Mouse (Mus musculus) embryonic facial prominence, embryonic 14.5 days (tissue): Measurements from ENCODE around the gene Polr2h. TPM values are rescaled to one million over a fixed set of nuclear protein-coding genes. Genes with fewer than 3 reads are reported as not detected.
A peak's percentile ranks its signal among the peaks of the same experiment; 100 is the strongest.

Experiments used
- ATAC-seq: fragments of 200-750 bp; cut with Nextera tagmentation; 2 replicates; pipeline ENCODE4 v1.8.0; 2017; ENCODE audit warnings: low read depth, moderate number of reproducible peaks, moderate TSS enrichment
- DNase-seq: peaks from one replicate; pipeline ENCODE4 v3.0.0-alpha.2; 2015; ENCODE audit warnings: low spot score
- H3K27ac ChIP-seq: fragments of 300-500 bp; sonication (generic); replicated peaks from 2 replicates; pipeline ENCODE4 v1.5.1; 2014; ENCODE audit warnings: low read depth, mild to moderate bottlenecking, low read length, moderate library complexity
- H3K27me3 ChIP-seq: fragments of 300-500 bp; sonication (generic); replicated peaks from 2 replicates; pipeline ENCODE4 v1.6.1; 2014; ENCODE audit warnings: low read length; ENCODE audit not compliant: control insufficient read depth, insufficient read depth
- H3K36me3 ChIP-seq: fragments of 300-500 bp; sonication (generic); 2 replicates; pipeline ENCODE4 v1.6.1; 2014; ENCODE audit warnings: low read length, mixed read lengths; ENCODE audit not compliant: control insufficient read depth, insufficient read depth
- H3K4me1 ChIP-seq: fragments of 300-500 bp; sonication (generic); 2 replicates; pipeline ENCODE4 v1.6.1; 2014; ENCODE audit warnings: antibody characterized with exemption, low read length; ENCODE audit not compliant: control insufficient read depth, insufficient read depth
- H3K4me2 ChIP-seq: fragments of 300-500 bp; sonication (generic); 2 replicates; pipeline ENCODE4 v1.6.1; 2014; ENCODE audit warnings: low read depth, mild to moderate bottlenecking, low read length, moderate library complexity, mixed read lengths
- H3K4me3 ChIP-seq: fragments of 300-500 bp; sonication (generic); 2 replicates; pipeline ENCODE4 v1.5.1; 2014; ENCODE audit warnings: low read depth, mild to moderate bottlenecking, low read length
- H3K9ac ChIP-seq: fragments of 300-500 bp; sonication (generic); 2 replicates; pipeline ENCODE4 v1.6.1; 2014; ENCODE audit warnings: low read depth, mild to moderate bottlenecking, low read length, moderate library complexity, mixed read lengths
- H3K9me3 ChIP-seq: fragments of 300-500 bp; sonication (generic); 2 replicates; pipeline ENCODE4 v1.6.1; 2016; ENCODE audit warnings: low read length; ENCODE audit not compliant: control insufficient read depth
- WGBS: fragments of 180-500 bp; shearing (Covaris S2); extraction: QIAGEN DNeasy Blood & Tissue Kit; methylation state at CpG from one replicate; pipeline ENCODE4 v1.1.7; 2014; 5-methylcytosine and 5-hydroxymethylcytosine counted together
- polyA plus RNA-seq: library from polyadenylated mRNA; unstranded; fragments of >200 nt; fragmentation: Nextera tagmentation; extraction: Ambion mirVana; gene quantifications from 2 replicates; pipeline ENCODE4 v1.2.1, GENCODE M21; 2014

Polr2h gene
- polyA plus RNA-seq, 1 experiment from 2014 or later: 107 TPM

DNA sequence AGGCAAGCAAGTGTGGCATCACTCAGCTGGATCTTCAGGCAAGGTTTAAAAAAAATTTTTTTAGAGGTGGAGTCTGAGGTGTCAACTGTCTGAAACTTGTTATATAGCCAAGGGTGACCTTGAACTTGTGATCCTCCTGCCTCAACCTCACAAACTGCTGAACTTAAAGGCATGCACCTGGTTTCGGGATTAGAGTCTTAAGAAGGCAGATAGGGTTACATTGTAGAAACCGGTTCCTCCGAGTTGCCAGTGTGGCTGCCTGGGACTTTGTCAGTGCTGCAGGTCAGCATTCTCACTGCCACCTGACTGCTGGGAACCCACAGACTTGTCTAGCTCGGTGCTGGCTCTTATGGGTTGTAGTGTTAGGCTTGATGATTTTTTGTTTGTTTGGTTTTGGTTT lies 5.8 kb downstream of the Polr2h start:
- 29% methylated on average over 4 of the region's 4 CpGs for WGBS
- no peak overlapping the region for H3K27ac ChIP-seq
- no peak overlapping the region for H3K9ac ChIP-seq
- H3K4me1 ChIP-seq: 0 out of 2 replicates have a peak, but pooled peaks cover 3% of the 10 kb centered on the region
- H3K27me3 ChIP-seq: no peaks in the 10 kb centered on the region
- ATAC-seq: peak; percentile 44; the same call in 1 of the 2 replicates
- H3K4me2 ChIP-seq: no peak overlapping the region
- no peaks in the 10 kb centered on the region for H3K9me3 ChIP-seq
- peaks cover 23% of the 10 kb centered on the region for H3K36me3 ChIP-seq
- peak; percentile 52 for DNase-seq
- no peak overlapping the region for H3K4me3 ChIP-seq

- Histone ChIP-seq H3K9me3 (no peaks in the 10 kb centered on the region), H3K4me2 (no peak overlapping the region), H3K4me1 (no peaks in the 10 kb centered on the region), H3K9ac (no peak overlapping the region), H3K27ac (no peak overlapping the region), H3K4me3 (no peak overlapping the region), H3K36me3 (peaks cover 23% of the 10 kb centered on the region), H3K27me3 (no peaks in the 10 kb centered on the region)
- DNase-seq: peak; percentile 78
- peak; percentile 86 for ATAC-seq
- WGBS: 28% methylated on average over 5 of the region's 5 CpGs
These were observed 6.9 kb downstream of the Polr2h start for GRCm38 (mm10) chr16:20724338-20724748.

DNA sequence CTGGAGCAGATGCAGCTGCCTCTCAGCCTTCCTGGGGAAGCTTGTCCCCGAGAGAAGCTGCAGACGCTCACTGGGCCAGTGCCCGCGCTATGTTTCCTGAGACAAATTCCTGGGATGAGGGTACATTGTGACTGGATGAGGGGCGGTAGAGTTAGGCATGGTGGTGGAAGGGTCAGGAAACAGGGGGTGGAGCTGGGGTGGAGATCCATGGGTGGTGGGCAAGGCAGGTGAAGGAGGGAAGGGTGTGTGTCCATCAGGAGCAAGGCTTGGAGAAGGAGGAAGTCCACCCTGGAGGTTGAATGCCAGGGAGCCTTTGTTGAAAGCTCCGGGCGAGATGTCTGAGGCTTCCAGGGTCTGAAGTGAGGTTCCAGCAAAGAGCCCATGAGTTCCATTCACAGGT lies 7.9 kb downstream of the Polr2h start:
- H3K36me3 ChIP-seq: peaks cover 15% of the 10 kb centered on the region
- no peak overlapping the region for H3K27ac ChIP-seq
- H3K27me3 ChIP-seq: no peaks in the 10 kb centered on the region
- no peak for ATAC-seq
- H3K4me1 ChIP-seq: no peaks in the 10 kb centered on the region
- H3K4me3 ChIP-seq: no peak overlapping the region
- 66% methylated on average over 5 of the region's 7 CpGs for WGBS
- DNase-seq: no peak
- H3K4me2 ChIP-seq: no peak overlapping the region
- no peaks in the 10 kb centered on the region for H3K9me3 ChIP-seq
- H3K9ac ChIP-seq: no peak overlapping the region

GRCm38 (mm10) chr16:20725750-20726149 lies 8.3 kb downstream of the Polr2h start:
- DNase-seq (no peak), ATAC-seq (no peak)
- Histone ChIP-seq H3K4me3 (no peak overlapping the region), H3K27ac (no peak overlapping the region), H3K9me3 (no peaks in the 10 kb centered on the region), H3K9ac (no peak overlapping the region), H3K27me3 (no peaks in the 10 kb centered on the region), H3K4me1 (no peaks in the 10 kb centered on the region), H3K4me2 (no peak overlapping the region), H3K36me3 (peaks cover 11% of the 10 kb centered on the region; the same call in 1 of the 2 replicates)
- 90% methylated on average over 4 of the region's 4 CpGs for WGBS

GRCm38 (mm10) chr16:20726384-20726783 lies 8.9 kb downstream of the Polr2h start:
- Histone ChIP-seq H3K9ac (no peak overlapping the region), H3K4me3 (no peak overlapping the region), H3K27me3 (no peaks in the 10 kb centered on the region), H3K4me2 (no peak overlapping the region), H3K27ac (no peak overlapping the region), H3K4me1 (no peaks in the 10 kb centered on the region), H3K9me3 (no peaks in the 10 kb centered on the region), H3K36me3 (peaks cover 9% of the 10 kb centered on the region; the same call in 1 of the 2 replicates)
- WGBS: 76% methylated on average over 1 of the region's 1 CpGs
- DNase-seq: no peak
- ATAC-seq: no peak

DNA sequence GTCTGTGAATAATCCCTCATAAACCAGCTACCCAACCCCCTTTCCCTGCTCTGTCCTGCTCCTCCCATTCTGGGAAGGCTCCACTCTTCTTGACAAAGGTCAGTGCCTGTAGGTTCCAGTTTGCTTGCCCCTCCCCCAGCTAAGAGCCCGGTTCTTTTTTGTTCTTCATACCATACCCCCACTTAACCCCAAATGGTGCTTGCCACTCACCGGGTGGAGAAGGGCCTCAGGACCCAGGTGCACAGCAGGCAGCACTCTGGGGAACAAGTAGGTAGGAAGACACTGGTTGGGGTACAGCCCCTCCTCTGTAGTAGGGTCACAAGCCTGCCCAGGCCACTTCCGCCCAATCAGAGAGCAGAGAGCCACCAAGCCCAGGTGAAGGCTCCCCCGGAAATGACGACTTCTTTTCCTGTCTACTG lies 12.8 kb downstream of the Polr2h start:
- no peak overlapping the region for H3K4me3 ChIP-seq
- no peaks in the 10 kb centered on the region for H3K36me3 ChIP-seq
- H3K4me2 ChIP-seq: no peak overlapping the region
- H3K27ac ChIP-seq: no peak overlapping the region
- no peak for DNase-seq
- H3K9me3 ChIP-seq: no peaks in the 10 kb centered on the region
- 30% methylated on average over 5 of the region's 5 CpGs for WGBS
- ATAC-seq: no peak
- no peak overlapping the region for H3K9ac ChIP-seq
- peaks cover 21% of the 10 kb centered on the region for H3K27me3 ChIP-seq
- peaks cover 7% of the 10 kb centered on the region; the same call in 1 of the 2 replicates for H3K4me1 ChIP-seq

GRCm38 (mm10) chr16:20731688-20732087 lies 14.2 kb downstream of the Polr2h start:
- Histone ChIP-seq H3K9ac (no peak overlapping the region), H3K4me2 (peak overlapping the region; percentile 98; the same call in 1 of the 2 replicates), H3K4me1 (peaks cover 7% of the 10 kb centered on the region; the same call in 1 of the 2 replicates), H3K27me3 (peaks cover 26% of the 10 kb centered on the region), H3K4me3 (no peak overlapping the region), H3K9me3 (no peaks in the 10 kb centered on the region), H3K36me3 (no peaks in the 10 kb centered on the region), H3K27ac (peak overlapping the region; percentile 83; the same call in 1 of the 2 replicates)
- no peak for ATAC-seq
- DNase-seq: no peak
- WGBS: 67% methylated on average over 5 of the region's 5 CpGs

- peaks cover 6% of the 10 kb centered on the region; the same call in 1 of the 2 replicates for H3K36me3 ChIP-seq
- H3K4me2 ChIP-seq: peak overlapping the region; percentile 98
- DNase-seq: peak; percentile 54
- H3K4me1 ChIP-seq: peaks cover 7% of the 10 kb centered on the region; the same call in 1 of the 2 replicates
- H3K9me3 ChIP-seq: no peaks in the 10 kb centered on the region
- WGBS: under 1% methylated on average over 21 of the region's 30 CpGs
- peak overlapping the region; percentile 83 for H3K9ac ChIP-seq
- peak; percentile 42 for ATAC-seq
- peak overlapping the region; percentile 74 for H3K4me3 ChIP-seq
- peaks cover 26% of the 10 kb centered on the region for H3K27me3 ChIP-seq
- H3K27ac ChIP-seq: peak overlapping the region; percentile 83
These were observed 14.9 kb downstream of the Polr2h start for GRCm38 (mm10) chr16:20732251-20732924.
